Mouse (Mus musculus) brown adipose tissue, adult 24 weeks (tissue): ENCODE data around the gene Cers6. TPM values are rescaled to one million over a fixed set of nuclear protein-coding genes. Genes with fewer than 3 reads are reported as not detected.

Source experiments
- H3K27ac ChIP-seq: fragments of 200-500 bp; replicated peaks from 2 replicates; pipeline ENCODE4 v1.5.1; 2012; ENCODE audit warnings: low read depth, mild to moderate bottlenecking, low read length
- H3K4me1 ChIP-seq: fragments of 200-500 bp; 2 replicates; pipeline ENCODE4 v1.6.1; 2012; ENCODE audit warnings: low read length, mixed read lengths; ENCODE audit not compliant: control insufficient read depth, insufficient read depth, insufficient read length
- H3K4me3 ChIP-seq: fragments of 200-500 bp; 2 replicates; pipeline ENCODE4 v1.5.1; 2012; ENCODE audit warnings: low read depth, mild to moderate bottlenecking, low read length, moderate library complexity; ENCODE audit not compliant: insufficient read depth
- polyA plus RNA-seq: library from polyadenylated mRNA; stranded (reverse); fragments of >200 nt; gene quantifications from 2 replicates; pipeline ENCODE4 v1.2.4, GENCODE M21; 2012; ENCODE audit not compliant: missing spikeins, insufficient read depth, insufficient read length

Cers6 gene
- polyA plus RNA-seq, 1 experiment, result 1.1 TPM

DNA sequence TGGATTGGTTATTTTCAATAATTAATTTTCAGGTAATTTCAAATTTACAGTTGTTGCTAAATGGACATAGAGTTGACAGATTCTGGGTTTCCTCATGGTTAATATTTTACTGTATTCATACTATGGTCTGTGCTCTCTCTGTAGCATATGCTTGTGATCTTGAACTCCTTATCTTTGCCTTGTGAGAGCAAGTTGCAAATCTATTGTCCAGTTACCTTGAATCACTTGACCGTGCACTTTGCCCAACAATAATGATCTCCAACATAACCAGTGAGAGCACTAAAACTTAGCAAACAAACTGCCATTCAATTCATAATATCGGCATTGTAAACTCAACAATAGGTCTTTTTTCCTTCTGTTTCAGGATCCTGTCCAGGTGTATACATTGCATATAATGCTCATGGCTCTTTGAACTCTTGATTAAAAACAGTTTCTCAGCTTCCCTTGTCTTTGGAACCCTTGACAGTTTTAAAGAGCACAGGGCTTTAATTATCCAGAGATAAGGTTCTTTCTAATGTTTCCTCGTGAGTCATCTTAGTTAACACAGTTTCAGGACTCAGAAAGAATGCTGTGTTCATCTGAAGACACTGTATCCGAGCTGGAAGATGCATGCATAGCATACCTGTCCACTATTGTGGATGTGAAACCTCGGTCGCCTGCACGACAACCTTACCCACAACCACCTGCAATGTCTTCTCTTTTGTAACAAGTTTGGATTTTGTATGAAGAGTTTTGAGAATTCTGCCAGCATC lies 38.7 kb downstream of the Cers6 start:
- Histone ChIP-seq H3K27ac (no peak overlapping the region), H3K4me1 (no peaks in the 10 kb centered on the region), H3K4me3 (no peak overlapping the region)

DNA sequence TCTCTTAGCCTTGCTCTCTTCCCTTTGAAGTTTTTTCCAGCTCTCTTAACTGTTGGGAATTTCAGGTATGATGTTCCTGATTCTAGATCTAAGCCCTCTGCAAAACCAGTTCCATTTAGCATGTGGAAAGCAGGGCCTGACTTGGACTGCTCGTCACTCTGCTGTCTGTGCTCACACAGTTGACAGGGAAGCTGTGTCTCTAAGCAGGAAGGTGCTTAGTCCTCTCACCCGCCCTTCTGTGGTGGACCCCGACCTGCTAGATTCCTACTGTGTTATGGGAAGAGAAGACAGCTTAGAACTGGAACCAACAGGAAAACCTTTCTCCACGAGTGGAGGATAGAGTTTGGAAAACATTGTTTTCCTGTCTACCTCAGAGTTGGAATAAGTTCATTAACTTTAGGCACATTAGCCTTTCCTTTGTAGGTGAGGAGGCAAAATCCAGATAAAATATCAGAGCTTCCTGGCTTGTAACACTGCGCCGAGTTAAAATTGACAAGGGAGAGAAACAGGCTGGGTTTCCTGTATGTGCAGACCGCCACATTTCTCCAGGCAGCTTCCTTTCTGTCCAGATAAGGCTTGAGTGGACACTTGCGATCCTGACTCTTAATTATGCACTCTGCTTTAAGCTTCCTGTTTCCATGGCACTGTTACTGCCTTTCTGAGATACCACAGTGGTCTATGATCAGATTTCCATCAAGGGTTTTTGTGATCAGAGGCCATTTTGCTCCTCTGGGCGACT lies 39.6 kb downstream of the Cers6 start:
- no peak overlapping the region for H3K4me3 ChIP-seq
- H3K27ac ChIP-seq, result no peak overlapping the region
- H3K4me1 ChIP-seq, result no peaks in the 10 kb centered on the region

DNA sequence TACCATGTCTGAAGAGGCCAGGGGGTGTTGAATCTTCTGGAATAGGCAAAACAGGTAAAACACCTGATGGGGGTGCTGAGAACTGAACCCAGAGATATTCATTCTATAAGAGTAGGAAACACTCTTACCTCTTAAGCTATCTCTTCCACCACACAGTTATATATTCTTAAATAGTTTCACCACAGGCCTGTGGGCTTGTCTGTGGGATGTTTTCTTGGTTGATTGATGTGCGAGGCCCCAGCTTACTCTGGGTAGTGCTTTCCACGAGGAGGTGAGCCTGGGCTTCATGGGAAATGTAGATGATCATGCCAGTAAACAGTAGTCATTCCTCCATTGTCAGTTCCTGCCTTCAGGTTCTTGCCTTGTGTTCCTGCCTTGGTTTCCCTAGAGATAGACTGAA lies 40.5 kb downstream of the Cers6 start:
- Histone ChIP-seq H3K4me3 (no peak overlapping the region), H3K27ac (no peak overlapping the region), H3K4me1 (no peaks in the 10 kb centered on the region)

DNA sequence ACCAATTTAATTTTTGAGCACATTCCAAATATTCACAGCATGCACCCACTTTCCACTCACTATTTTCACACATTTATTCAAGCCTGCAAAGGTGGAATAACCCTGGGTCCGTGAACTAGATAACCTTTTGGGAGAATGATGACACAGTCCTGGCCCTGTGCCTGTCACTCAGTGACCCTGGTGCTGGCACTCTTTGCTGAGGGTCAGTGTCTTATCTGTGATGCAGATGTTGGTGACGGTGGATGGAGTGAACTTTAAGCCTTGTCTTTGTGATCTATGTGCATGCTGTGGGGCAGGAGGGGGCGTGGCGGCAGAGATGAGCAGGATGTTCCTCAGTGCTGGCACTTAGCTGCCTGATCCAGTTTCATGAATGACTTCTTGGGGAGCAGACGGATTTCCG lies 41.3 kb downstream of the Cers6 start:
- H3K4me3 ChIP-seq, result no peak overlapping the region
- no peak overlapping the region for H3K27ac ChIP-seq
- no peaks in the 10 kb centered on the region for H3K4me1 ChIP-seq

DNA sequence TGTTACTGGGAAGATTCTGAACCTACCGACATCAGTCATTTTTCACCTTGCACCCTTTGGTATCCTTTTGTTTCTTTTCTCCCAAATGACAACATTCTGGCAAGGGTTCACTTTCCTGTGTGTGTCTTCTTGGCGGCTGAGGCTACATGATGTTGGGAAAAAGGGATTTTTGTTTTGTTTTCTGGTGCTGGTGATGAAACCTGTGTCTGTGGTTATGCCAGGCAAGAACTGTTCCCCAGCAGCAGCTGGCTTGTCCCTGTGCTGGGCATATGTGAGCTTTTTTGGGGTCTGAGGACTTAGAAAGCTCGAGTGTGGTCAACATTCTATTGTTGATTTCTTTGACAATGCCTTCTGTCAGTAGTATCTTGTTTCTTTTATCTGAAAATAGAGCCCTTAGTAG lies 45.7 kb downstream of the Cers6 start:
- no peak overlapping the region for H3K27ac ChIP-seq
- no peaks in the 10 kb centered on the region for H3K4me1 ChIP-seq
- no peak overlapping the region for H3K4me3 ChIP-seq

DNA sequence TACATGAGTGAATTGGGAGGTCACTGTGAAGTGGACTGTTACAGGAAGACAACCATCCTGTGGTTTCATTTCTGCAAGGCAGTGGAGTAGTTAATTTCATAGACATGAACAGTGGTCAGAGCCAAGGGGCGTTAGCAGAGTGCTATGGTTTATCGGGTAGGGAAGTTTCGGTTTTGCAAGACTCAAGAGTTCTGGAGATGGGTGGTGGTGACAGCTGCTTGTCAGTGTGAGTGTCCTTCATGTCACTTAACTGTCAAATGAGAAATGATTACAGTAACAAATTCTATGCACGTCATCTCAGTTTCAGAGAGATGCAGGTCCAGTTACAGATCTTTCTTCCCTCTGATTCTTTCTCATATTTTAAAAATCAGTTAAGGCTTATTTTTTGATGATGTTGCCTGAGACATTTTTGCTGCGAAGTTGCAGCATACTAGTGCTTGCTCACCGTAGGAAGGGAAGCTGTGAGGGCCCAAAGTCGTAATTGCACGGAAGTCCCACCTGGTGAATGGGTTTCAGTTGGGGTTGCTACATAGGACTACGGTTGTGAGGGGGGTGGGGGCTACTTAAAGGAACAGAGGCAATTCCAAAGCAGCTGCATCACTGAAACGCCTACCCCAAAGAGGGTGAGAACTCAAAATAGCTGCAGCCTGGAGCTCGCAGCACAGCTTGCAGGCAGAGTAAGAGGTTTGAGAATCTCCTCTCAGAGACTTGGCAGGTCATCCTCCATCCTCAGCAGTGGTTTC lies 46.7 kb downstream of the Cers6 start:
- H3K4me1 ChIP-seq, result no peaks in the 10 kb centered on the region
- H3K4me3 ChIP-seq, result peak overlapping the region; percentile 15; the same call in 1 of the 2 replicates
- no peak overlapping the region for H3K27ac ChIP-seq

DNA sequence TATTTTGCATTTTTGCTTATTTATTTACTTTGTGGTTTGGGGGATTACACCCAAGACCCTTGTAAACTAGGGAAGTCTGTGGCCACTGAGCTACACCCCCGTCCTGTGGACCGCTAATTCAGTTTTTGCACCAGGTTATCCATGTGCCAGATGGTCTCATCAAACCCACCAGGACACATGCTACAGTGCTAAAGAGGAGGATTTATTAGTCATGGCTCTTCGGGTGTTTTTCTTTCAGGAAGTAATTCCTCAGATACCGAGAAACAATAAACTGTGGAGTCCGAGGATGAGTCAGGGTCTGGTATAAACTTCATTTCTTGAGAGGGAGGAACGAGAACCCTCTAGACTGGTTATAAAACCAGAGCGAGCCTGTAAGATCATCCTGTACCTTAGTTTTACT lies 49.5 kb downstream of the Cers6 start:
- no peak overlapping the region for H3K4me3 ChIP-seq
- no peak overlapping the region for H3K27ac ChIP-seq

DNA sequence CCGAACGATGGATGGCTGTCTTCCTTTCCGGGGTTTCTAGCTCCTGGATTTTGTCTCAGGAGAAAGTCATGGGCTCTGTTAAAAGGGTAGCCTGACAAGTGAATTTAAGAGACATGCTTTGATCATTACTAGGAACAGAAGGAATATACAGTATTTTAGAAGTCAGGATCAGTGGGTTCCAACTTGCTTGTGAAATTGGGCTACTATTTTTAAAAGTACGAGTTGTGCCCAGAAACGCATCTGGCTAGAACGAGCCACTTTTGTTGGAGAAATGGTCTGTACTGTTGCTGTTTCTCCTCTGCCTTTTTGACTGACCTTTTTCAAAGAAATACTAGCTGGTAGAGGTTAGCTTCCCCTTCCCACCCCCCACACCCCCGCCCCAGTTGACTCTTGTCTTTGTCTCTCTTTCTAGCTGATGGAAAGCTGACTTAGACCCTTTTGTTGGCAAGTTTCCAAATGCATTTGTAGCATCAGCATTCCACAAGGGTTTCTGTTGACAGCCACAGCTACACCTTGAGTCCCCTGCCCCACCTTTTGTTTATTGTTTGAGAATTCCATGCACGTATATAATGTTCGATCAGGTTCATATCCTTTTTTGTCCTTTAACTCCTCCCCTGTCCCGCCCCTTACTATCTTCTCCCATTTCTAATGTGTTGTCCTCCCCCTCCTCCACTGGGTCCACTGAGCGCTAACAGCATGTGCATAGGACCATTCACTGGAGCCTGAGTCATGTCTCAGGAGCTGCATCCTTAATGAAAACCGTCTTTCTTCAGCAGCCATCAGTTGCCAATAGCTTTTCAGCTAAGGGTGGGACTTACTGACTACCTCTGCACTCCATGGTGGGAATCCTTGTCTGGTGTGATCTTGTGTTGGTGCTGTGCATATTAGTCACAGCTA lies 50.6 kb downstream of the Cers6 start:
- no peaks in the 10 kb centered on the region for H3K4me1 ChIP-seq
- no peak overlapping the region for H3K27ac ChIP-seq
- H3K4me3 ChIP-seq, result no peak overlapping the region

More for the DNA sequence above, 49.5 kb downstream of the Cers6 start:
- no peaks in the 10 kb centered on the region for H3K4me1 ChIP-seq

DNA sequence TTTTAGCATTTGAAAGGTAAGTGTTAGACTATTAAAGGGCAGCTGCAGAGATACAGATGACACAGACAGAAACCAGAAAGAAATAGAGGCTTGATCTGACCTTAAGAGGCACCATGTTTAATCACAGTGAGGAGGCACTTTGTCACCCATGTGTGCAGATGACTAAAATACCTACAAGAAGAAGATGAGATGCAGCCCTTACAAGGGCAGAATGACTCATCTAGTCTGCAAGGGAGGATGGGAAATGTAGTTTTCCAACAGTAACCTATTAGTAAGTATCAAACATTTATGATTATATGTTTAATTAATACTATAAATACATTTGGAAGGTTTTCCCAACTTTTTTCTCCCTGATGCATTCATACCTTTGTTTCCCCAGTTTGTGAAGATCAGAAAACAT lies 54.5 kb downstream of the Cers6 start:
- H3K4me1 ChIP-seq, result no peaks in the 10 kb centered on the region
- no peak overlapping the region for H3K4me3 ChIP-seq
- no peak overlapping the region for H3K27ac ChIP-seq

DNA sequence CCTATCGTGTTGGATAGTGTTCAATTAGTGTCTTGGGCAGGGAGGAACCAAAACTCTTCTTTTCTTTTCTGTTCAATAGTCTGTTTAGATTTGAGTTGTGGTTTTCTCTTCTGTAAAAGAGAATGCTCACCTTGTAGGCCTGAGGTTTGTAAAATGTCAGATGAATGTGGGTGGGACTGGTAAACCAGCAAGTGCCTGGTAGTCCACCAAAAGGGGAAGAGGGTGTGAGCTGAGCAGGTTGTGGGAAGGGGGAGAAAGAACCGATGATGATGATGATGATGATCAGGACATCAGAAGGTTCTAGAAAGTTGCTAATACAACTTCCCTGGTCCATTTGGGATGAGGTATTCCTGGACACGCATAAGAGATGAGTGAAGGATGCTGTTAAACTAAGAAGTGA lies 55.1 kb downstream of the Cers6 start:
- H3K4me1 ChIP-seq, result no peaks in the 10 kb centered on the region
- H3K4me3 ChIP-seq, result no peak overlapping the region
- H3K27ac ChIP-seq, result no peak overlapping the region

DNA sequence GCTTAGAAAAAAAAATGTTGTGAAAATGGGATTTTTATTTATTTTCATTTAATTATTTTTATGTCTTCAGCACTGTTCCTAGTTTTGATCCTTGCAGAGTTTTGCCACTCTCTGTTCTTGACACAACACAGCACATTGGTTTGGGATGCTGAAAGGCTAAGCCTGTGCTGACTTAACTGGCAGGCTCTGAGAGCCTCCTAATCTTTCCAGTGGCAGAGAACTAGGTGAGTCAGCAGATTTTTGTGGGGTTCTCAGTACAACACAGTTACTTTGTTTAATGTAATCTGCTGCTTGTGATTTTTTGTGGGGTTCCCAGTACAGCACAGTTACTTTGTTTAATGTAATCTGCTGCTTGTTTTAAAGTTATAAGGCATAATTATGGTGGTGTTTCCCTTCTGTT lies 55.8 kb downstream of the Cers6 start:
- H3K4me3 ChIP-seq, result no peak overlapping the region
- H3K27ac ChIP-seq, result no peak overlapping the region
- no peaks in the 10 kb centered on the region for H3K4me1 ChIP-seq

DNA sequence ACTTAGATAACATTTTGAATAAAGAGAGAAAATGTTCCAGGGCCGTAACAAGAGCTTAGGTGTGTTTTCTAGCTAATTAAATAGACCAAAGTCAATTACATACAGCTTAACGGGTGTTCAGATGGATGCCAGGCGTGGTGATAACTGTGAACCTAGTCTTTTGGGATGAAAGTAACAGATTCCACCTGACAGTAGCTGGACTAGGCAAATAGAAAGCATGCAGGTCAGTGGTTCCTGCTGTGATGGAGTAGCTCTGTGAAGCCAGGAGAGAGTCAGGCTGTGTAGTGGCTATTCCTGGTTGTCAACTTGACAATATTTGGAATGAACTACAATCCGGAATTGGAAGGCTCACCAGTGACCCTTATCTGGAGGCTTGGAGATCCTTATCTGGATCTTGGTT lies 56.3 kb downstream of the Cers6 start:
- H3K27ac ChIP-seq, result no peak overlapping the region
- no peak overlapping the region for H3K4me3 ChIP-seq
- H3K4me1 ChIP-seq, result no peaks in the 10 kb centered on the region

DNA sequence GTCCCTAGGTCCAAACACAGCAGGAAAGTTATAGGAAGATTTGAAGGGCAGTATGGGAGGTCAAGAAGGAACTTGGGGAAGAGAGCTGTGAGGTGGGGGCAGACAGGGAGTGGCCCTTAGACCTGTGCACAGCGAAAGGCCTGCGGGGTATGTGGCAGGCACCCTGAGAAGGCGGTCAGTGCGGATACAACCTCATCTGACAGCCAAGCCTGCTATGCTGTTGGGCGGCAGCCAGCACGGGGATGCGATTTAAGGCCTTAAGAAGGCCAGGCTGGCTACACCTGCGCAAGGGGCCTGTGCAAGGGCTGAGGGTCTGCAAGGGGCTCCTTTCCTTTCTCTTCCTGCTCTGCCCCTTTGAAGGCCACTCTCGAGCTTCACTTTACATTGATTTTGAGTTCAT lies 63.1 kb downstream of the Cers6 start:
- no peak overlapping the region for H3K27ac ChIP-seq

DNA sequence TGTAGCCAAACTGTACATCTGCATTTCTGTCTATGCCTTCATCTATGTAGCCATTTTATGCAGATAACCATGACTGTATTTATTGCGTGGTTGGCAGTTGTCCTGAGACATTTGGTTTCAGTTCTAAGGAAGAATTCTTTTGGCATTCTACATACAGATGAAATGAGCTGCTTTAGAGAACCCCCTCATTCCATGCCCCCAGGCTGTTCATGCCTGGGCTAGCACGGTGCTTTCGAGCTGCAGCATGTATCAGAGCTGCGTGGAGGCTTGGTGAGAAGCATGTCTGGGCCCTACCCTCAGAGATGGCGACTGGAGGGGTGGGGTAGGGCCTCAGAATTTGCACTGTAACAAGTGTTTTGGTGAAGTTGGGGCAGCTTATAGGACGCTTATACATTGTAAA lies 64.3 kb downstream of the Cers6 start:
- Histone ChIP-seq H3K4me3 (no peak overlapping the region), H3K27ac (no peak overlapping the region), H3K4me1 (no peaks in the 10 kb centered on the region)

More for the DNA sequence above, 63.1 kb downstream of the Cers6 start:
- Histone ChIP-seq H3K4me3 (no peak overlapping the region), H3K4me1 (no peaks in the 10 kb centered on the region)
